Mouse (Mus musculus) CD4-positive, CD25-positive, alpha-beta regulatory T cell, adult 2 months (primary cell): ENCODE measurements around the gene Trp73.

Experiments used
- DNase-seq: peaks from one replicate; pipeline ENCODE4 v3.0.0-alpha.2; 2012; ENCODE audit warnings: low read depth, low spot score

Trp73 gene

GRCm38 (mm10) chr4:154140182-154140212, at the start of gene Trp73:
Gene Trp73 (minus strand): TSS chr4:154140208.
- DNase-seq, result no peak

GRCm38 (mm10) chr4:154188948-154189347, 48.9 kb upstream of the Trp73 start:
- DNase-seq, result no peak

GRCm38 (mm10) chr4:154186002-154186537, 46.1 kb upstream of the Trp73 start:
- no peak for DNase-seq

GRCm38 (mm10) chr4:154185001-154185400, 45.0 kb upstream of the Trp73 start:
- no peak for DNase-seq

GRCm38 (mm10) chr4:154183566-154183965, 43.6 kb upstream of the Trp73 start:
- no peak for DNase-seq

GRCm38 (mm10) chr4:154181001-154181400, 41.0 kb upstream of the Trp73 start:
- DNase-seq, result no peak

- no peak for DNase-seq
Measured at GRCm38 (mm10) chr4:154177257-154177656, 37.2 kb upstream of the Trp73 start.

- no peak for DNase-seq
Measured at GRCm38 (mm10) chr4:154171931-154172604, 32.1 kb upstream of the Trp73 start.

GRCm38 (mm10) chr4:154171151-154171930, 31.3 kb upstream of the Trp73 start:
- no peak for DNase-seq

GRCm38 (mm10) chr4:154170506-154171150, 30.6 kb upstream of the Trp73 start, which contains the start of gene Megf6:
Gene Megf6 (plus strand): TSS chr4:154170730.
- DNase-seq, result no peak

GRCm38 (mm10) chr4:154170021-154170420, 30.0 kb upstream of the Trp73 start:
- DNase-seq, result no peak

GRCm38 (mm10) chr4:154167053-154167452, 27.0 kb upstream of the Trp73 start:
- DNase-seq, result peak; percentile 67

- DNase-seq, result peak; percentile 84
Measured at GRCm38 (mm10) chr4:154163296-154163695, 23.3 kb upstream of the Trp73 start.

- DNase-seq, result peak; percentile 98
Measured at GRCm38 (mm10) chr4:154160538-154161390, 20.8 kb upstream of the Trp73 start, which contains the start of gene Tprgl. Gene Tprgl (minus strand): TSS chr4:154160666.

- peak; percentile 44 for DNase-seq
Measured at GRCm38 (mm10) chr4:154159961-154160537, 20.0 kb upstream of the Trp73 start.

GRCm38 (mm10) chr4:154159002-154159401, 19.0 kb upstream of the Trp73 start:
- DNase-seq, result peak; percentile 91

GRCm38 (mm10) chr4:154157970-154158662, 18.1 kb upstream of the Trp73 start:
- DNase-seq, result no peak

GRCm38 (mm10) chr4:154156050-154156449, 16.0 kb upstream of the Trp73 start:
- no peak for DNase-seq

GRCm38 (mm10) chr4:154154104-154154503, 14.1 kb upstream of the Trp73 start:
- no peak for DNase-seq

GRCm38 (mm10) chr4:154146342-154146741, 6.3 kb upstream of the Trp73 start:
- no peak for DNase-seq

GRCm38 (mm10) chr4:154144712-154145111, 4.7 kb upstream of the Trp73 start:
- DNase-seq, result no peak
